Mouse (Mus musculus): ENCODE measurements around the gene Ttc33. TPM values are rescaled to one million over a fixed set of nuclear protein-coding genes. Genes with fewer than 3 reads are reported as not detected.
A peak's percentile ranks its signal among the peaks of the same experiment; 100 is the strongest.

Gene Ttc33
- total RNA-seq, 2 experiments from 2014 or later: 34.9 to 35.4 TPM

DNA sequence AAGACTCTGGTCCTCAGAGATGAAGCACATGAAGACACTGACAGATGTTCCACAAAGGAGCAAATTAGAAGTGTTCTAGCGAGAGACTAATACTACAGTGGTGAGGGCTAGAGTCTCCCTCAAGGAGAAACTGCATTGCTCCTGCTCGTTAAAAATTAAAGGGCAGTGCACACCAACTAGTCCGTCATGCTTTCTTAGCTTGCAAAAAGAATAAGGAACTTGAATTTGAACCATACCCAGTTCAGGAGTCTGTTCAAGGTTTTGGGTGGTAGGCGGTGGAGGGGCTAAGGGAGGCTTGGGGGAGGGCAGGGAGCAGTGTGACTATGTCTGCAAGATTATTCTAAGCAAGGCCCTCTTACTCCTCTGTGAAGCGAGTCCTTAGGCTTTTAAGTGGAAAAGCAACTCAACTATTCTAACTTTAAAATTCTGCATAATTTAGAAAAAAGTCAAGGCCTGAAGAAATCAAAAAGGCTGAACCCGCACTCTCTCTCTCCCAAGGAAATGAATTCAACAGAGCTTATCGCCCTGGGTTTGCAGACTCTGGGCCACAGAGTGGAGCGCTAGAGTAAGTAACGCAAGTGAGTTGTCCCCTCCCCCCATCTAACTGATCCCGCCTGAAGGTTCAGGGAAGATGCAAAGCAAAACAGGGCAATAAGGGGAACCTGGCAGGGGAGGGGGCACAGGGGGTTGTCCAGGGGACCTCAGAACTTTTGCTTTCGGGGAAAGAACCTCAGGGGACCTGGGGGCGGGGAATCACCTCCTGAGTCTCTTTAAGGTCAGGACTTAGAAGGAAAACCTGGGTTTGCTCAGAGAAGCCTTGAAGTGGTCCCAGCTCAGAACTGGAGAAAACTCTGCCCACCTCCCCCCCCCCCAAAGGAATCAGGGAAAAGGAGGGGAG is 56.2 kb downstream of the Ttc33 start:
- peak; percentile 22 for DNase-seq

DNA sequence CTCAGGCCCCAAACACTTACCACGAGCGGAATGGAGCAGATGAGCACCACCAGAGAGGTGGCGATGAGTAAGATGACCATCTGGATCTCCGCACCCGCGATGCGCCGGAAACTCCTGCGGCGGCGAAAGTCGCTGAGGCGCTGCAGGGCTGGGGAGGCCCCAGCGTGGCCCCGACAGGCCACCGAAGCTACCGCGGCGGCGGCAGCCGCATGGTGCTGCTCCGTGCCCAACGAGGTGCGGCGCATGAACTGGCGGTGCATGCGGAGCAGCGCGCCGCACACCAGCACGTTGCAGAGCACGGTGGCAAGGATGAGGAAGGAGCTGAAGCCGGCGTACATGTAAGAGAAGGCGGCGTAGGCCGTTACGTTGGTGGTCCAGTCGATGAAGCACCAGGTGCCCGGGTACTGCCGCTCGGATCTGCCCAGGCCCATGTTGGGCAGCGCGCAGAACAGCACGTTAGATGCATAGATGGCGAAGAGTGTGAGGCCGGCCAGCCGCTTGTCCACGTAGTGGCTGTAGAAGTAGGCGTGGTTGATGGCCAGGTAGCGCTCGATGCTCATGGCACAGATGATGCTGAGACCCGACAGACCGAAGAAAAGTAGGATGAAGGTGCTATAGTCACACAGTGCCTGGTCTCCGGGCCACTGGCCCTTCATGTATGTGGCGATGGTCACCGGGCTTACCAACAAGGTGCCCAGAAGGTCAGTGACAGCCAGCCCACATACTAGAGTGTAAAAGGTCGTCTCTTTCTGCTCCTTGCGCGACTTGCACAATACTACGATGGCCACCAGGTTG is 57.1 kb downstream of the Ttc33 start:
- peak; percentile 34 for DNase-seq

DNA sequence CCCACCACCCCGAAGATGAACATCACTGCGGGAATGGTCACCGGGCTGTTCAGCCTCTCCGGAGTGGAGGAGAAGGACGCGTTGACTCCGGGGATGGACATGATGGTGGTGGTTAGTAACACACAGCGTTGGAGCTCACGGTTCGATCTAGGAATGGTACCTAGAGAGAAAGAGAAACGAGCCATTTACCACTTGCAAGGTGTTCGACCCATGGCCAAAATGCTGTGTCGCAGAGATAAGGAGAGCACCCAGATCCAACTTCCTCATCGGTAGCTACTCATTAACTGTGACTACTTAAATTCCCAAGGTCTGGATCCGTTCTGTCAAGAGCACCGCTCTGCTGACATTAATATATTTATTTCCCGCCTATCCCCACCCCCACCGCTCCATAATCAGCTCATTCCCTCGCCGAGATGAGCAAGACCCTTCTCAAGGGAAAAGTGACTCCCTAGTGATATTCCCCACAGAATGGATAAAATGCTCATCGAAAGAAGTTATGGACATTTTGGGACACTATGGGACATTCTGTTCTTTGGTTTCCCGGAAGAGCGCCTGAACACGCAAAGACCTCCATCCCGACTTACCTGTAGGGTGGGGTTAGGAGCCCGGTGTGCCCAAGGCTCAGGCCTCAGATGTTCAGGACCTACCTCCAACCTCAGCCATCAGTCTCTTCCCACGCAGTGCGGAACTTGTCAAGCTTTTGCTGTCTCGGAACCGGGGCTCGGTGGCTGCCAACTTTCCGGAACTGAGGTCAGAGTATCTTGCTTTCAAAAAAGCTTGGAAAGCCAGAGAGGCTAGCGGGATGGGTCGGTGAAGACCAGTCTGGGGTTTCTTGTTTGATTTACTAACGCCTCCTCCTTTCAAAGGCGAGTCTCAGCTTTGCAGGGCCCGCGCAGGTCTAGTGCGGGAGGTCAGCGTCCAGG is 58.0 kb downstream of the Ttc33 start:
- peak; percentile 17 for DNase-seq

DNA sequence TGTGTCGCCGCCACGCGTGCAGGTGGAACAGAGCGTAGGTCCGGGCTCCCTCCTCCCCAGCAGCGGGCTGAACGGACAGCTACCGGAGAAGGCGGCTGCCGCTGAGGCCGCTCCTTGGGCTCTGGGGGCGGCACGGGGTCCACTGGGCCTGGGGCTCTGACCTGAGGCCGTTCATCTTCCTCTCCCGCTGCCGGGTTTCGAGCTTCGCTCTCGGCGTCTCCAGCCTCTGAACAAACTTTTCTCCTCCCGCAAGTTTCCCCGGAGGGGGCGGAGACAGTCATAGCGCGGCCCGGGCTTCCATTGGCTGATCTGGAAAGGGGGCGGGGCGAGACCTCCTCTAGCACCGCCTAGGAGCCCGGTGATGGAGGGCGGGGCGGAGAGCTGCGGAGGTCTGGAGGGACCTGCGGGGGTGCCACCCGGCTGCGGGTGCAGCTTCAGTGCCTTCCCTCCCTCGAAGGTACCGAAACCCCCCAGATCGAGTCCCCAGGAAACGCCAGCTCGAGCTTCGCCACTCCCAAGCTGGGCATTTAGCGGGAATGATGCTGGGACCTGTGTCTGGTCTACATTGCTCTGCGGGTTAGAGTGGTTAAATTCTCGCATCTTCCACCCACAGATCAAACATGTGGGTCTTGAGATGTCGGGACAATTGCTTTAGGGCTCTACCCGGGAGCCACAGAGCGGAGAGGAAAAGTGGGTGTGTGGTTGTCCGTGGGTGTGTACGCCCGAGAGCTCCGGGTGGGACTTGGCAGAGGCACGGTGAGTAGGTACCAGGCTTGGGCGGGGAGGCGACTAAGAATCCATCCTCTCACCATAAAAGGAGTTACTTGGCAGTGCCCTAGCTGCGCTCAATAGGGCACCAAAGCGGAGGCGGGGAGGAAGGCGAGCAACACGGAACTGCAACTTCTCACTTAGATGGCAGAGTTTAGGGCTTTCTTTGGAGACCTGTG is 58.9 kb downstream of the Ttc33 start, which contains the start of gene Ptger4:
TSS of gene Ptger4 (minus strand) at position 229 of the 947 bp plus-strand sequence.
- peak; percentile 94 for DNase-seq

DNA sequence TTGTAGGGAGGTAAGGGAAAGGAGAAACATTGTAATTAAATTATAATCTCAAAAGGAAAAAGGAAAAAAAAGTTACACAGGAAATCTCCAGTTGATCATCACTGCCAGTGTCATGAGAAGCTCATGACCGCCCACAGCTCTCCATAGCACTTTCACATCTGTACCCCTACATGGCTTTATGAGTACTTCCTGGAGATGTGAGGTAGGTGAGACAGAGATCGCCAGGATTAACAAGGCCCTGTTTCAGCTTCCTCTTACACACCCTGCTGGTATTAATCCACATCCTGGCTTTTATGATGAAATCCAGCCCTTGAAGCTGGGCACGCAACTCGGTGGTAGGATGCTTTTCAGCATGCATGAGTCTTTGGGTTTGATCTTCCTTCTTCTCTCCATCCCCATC is 64.9 kb downstream of the Ttc33 start:
- DNase-seq: no peak

DNA sequence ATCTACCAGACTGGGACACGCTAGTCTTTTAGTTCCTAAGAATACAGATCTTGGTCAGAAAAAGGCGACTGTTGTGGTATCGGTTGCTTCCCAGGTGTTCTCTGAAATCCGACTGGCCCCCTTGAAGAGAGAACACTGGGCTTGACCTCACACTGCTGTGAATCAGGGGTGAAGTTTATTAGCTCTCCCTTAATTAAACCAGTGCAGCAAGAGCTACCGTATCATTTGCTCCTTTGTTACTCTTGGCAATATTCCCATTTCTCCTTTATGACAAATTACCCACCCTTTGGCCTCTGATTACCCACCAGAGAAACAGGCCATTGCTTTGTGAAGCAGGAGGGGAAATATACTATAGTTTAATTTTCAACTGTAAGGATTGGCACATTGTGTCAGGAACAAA is 74.9 kb downstream of the Ttc33 start:
- no peak for DNase-seq

DNA sequence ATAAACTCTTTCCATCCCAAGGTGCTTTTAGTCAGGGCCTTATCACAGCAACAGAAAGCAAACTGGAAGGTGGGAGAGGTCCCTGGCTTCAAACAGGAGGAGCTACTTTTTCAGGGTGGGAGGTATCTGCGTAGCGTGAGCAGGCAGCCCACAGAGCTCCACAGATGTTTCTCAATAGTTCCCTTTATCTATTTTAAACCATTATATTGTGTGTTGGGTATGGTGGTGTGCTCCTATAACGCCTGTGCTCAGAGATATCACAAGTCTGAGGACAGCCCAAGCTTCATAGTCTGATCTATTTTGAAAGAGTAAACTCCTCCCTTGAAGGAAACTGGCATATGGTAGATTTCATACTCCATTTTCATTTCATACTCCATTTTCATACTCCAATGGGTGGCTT is 75.7 kb downstream of the Ttc33 start:
- no peak for DNase-seq

DNA sequence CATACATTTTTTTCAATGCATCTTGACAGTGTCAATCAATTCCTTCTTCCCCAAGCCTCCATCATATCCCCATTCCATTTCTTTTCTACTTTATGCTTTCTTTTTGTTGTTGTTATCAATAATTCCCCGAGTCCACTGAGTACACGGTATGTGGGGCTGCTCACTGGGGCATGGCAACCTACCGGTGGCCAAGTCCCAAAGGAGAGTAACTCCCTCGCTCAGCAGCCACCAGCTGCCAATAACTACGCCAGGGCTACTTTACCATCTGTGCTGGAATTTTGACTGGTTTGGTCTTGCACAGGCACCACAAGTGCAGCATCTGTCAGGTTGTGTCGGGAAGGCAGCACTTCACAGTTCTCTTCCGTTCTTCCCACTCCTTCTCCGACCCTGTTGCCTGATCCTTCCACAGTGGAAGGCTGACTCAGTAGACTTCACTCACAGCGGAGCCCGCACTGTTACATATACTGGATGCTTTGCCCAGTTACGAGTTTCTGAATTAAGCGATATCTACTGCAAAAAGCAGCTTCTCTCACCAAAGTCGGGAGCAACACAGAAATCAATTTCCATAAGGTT is 76.9 kb downstream of the Ttc33 start:
- no peak for DNase-seq

DNA sequence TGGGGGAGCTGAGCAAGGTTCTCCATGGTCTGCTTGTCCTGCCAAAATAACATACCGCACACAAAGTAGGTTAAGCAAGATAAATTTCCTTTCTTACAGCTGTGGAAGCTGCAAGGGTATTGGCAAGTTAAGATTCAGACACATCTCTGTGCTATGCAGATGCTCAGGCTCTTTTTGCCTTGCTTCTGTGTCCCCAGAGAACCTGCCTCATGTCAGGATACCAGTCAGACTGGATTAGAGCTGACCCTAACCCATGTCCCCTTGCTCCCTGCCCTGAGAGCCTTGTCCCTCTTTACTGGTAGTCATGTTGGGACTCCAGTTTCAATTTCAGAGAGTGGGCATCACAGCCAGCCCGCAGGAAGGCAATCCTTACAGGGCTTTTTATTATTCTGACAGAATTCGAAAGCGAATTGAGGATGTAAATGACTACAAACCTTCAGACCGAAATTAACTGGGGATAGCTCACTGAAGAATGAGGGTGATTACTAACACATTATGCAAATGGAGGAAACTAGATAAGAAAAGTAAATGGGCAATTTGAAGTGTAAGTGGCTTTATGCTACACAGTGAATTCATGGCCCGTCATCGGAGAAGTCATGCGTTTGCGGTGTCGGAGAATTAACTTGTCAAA is 77.7 kb downstream of the Ttc33 start:
- no peak for DNase-seq

DNA sequence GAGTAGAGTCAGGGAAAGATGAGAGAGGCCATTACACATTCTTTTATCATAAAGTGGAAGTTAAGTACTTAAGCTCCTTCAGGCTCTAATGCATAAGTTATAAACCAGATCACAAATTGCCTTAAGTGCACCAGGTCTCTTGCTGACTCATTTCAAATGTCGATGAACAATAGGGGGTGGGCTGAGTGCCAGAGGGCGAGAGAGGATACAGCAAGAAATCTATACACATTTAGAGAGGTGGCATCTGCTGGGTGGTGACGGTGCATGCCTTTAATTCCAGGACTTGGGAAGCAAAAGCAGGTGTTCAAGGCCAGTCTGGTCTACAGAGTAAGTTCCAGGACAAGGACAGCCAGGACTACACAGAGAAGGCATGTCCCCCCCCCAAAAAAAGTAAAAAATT is 80.8 kb downstream of the Ttc33 start:
- DNase-seq: peak; percentile 12

Other genes starting within 250 kb of the Ttc33 start
- under 1 TPM in 1 of 2 experiments, not detected in 1; 0.09 TPM for gene C7, start 121.8 kb upstream of the Ttc33 start, total RNA-seq (2021)
- gene Card6, start 77.0 kb upstream of the Ttc33 start, total RNA-seq (2021): 1 to 10 TPM; 1.6 to 3.5 TPM
- 100 to 1,000 TPM; 337 to 339 TPM for gene Rpl37, start 68.9 kb upstream of the Ttc33 start, total RNA-seq (2021)
- 10 to 100 TPM; 13.0 to 15.1 TPM for gene Prkaa1, start 41.7 kb upstream of the Ttc33 start, total RNA-seq (2021)
- 1 to 10 TPM in 1 of 2 experiments, under 1 TPM in 1; 0.94 to 1.5 TPM for gene Ptger4, start 58.7 kb downstream of the Ttc33 start, total RNA-seq (2021)

Data from gastrocnemius, postnatal 10 days (tissue).